Mouse (Mus musculus): ENCODE measurements around the gene Depdc1a. TPM values are rescaled to one million over a fixed set of nuclear protein-coding genes. Genes with fewer than 3 reads are reported as not detected.
"Not testable (repeated sequence)": the region's sequence is repeated elsewhere in the genome, so short reads cannot be mapped to it uniquely, and the experiment has no call there.

The Depdc1a gene
- total RNA-seq (2021): 1 to 10 TPM; 1.6 to 1.7 TPM
- long read RNA-seq, experiment 1, partial matches to known transcripts: 0 of 2 reads
- long read RNA-seq, experiment 1, other reads (novel, unspliced or antisense): 0 of 2 reads
- long read RNA-seq, experiment 2: 0 reads

DNA sequence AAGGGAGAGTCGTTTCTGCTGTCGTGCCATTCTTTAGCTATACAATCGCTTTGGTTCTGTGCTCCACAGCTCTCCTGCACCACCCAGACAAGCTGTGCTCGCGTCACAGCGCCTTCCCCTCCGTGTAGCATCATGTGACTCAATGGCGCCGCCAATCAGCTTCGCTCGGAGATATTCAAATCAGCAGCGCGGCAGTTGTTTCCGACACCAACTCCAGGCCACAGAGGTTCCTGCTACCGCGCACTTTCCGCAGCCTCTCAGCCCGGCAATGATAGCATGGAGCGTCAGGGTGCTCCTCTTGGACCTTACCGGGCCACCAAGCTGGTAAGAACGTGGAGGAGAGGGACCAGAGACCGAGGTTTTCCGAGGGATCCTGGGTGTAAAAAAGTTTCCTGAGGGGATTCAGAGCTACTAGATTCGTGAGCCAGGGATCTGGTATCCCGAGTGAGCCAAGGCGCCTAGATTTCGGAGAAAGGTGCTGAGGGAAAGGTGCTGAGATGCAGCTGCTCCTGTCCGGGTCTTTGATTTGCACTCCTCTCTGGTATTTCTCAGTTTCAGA is at the start of gene Depdc1a:
Gene Depdc1a, plus strand, starts transcription at position 191 of the 559 bp plus-strand sequence.
- intact Hi-C loops (cut with DNase I; ENCODE audit: low total_unique reads): no loop called here
- DNase-seq: peak; percentile 86

- DNase-seq: no peak
- intact Hi-C loops (cut with DNase I; ENCODE audit: low total_unique reads): no loop called here
Measured at GRCm38 (mm10) chr3:159470059-159470458, 25.2 kb upstream of the Depdc1a start.

DNA sequence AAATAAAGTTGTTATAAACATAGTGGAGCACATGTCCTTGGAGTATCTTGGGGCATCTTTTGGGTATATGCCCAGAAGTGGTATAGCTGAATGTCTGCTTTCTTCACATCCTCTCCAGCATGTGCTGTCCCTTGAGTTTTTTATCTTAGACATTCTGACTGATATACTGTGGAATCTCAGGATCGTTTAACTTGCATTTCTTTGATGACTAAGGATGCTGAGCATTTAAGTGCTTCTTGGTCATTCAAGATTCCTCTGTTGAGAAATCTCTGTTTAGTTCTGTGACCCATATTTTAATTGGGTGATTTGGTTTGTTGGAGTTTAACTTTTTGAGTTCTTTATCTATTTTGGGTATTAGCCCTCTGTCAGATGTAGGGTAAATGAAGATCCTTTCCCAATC is 19.8 kb upstream of the Depdc1a start:
- no peak for DNase-seq
- intact Hi-C loops (cut with DNase I; ENCODE audit: low total_unique reads): no loop called here

GRCm38 (mm10) chr3:159477250-159477962 is 17.8 kb upstream of the Depdc1a start:
- intact Hi-C loops (cut with DNase I; ENCODE audit: low total_unique reads): no loop called here
- no peak for DNase-seq

DNA sequence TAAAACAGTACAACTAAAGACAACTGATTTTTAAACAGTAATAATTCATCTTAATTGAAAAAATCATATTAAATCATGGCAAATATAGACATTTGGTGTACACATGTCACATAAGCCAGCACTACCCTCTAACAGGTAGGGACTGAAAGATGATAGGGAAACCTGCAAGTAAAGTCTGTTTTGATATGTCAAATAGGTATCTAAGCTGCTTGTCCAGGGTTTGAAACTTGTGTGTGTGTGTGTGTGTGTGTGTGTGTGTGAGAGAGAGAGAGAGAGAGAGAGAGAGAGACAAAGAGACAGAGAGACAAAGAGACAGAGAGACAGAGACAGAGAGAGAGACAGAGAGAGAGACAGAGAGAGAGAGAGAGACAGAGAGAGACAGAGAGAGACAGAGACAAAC is 524 bp upstream of the Depdc1a start:
- intact Hi-C loops (cut with DNase I; ENCODE audit: low total_unique reads); DNase-seq: not testable (repeated sequence)

DNA sequence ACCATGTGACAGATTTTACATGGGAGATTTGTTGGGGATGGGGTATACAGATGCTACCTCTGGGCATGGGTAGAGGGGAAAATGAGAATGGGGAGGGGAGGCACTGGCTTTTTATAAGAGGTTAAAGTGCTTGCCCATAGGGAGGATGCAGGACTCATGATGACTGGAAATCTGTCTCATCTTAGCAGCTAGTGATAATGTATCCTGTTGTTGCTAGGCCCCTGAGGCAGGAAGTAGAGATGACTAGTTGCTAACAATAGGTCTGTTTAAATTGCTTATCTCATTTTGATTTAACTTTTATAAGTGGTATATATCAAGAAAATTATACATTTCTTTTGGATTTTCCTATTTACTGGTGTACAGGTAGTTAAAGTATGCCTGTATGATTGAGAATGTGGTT is 13.7 kb downstream of the Depdc1a start:
- no peak for DNase-seq
- intact Hi-C loops (cut with DNase I; ENCODE audit: low total_unique reads): no loop called here

DNA sequence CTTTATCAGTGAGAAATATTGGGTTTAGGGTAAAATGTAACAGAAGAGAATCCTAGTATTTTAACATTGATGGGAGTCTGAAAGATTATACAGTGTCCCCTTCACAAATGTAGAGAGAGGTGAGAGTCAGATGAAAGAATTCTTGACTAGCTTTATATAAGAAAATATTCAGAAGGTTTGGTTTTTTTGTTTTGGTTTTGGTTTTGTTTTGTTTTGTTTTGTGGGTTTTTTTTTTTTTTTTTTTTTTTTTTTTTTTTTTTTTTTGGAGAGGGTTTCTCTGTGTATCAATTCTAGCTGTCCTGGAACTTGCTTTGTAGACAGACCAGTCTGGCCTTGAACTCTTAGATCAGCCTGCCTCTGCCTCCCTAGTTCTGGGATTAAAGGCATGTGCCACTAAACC is 33.3 kb downstream of the Depdc1a start:
- intact Hi-C loops (cut with DNase I; ENCODE audit: low total_unique reads): no loop called here
- DNase-seq: no peak

DNA sequence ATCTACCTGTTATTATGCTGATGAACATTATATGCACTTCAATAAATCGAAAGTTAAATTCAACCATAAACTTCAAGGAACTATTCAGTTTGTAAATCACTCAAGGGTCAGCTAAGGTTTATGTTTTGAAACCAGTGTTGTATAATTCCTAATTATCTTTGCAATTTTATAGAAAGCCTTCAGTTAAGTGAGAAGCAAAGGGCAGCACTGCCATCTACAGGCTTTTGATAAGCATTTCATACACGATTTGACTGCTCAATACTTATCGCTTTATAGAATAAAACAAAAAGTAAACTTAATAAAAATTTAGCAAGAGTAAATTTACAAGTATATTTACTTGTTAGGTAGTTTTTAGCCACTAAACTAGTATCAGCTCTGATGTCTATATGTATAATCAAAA is 53.1 kb downstream of the Depdc1a start:
- DNase-seq: no peak
- intact Hi-C loops (cut with DNase I; ENCODE audit: low total_unique reads): no loop called here

DNA sequence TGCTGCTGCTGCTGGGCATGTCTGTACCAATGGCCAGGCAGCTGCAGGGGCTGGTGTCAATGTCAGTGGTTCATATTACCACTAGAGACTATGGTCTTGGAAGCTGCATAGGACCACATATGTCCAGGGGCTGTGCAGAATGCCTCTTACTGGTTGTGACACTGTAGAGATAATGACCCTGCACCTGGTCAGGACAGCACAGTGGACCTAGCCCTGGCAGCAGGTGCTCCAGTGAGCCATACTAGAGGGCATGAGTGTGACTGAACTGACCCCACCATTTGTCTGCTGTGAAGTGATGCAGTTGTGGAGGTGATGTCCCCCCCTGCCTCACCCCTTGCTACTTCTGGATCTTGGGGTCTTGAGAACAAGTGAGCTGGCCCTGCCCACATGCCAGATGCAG is 55.0 kb downstream of the Depdc1a start:
- DNase-seq: no peak
- intact Hi-C loops (cut with DNase I; ENCODE audit: low total_unique reads): no loop called here

Other genes with a start within 250 kb of the Depdc1a start
- not detected for gene Rpe65, start 103.7 kb downstream of the Depdc1a start, total RNA-seq (2021)

Measured in gastrocnemius, postnatal 14 days (tissue).